Mouse (Mus musculus): ENCODE results near the gene Nf1. TPM values are rescaled to one million over a fixed set of nuclear protein-coding genes. Genes with fewer than 3 reads are reported as not detected.

The Nf1 gene
- polyA plus RNA-seq, 1 experiment from 2014 or later = 9.6 TPM

DNA sequence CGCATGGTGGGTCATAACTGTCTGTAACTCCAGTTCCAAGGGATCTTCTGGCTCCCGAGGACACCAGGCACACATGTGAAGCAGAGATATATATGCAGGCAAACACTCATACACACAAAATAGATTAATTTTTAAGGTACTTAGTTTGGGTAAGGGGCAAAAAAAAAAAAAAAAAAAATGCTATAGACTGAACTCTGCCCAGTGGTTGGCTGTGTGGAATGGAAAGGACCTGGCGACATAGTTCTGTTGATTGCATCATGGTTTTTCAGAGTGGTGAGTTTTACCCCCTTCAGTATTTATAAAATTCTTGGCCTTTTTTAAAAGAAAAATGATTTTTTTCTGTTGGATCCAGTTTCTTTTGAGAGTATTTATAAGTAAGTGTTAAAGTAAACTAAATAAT is 196.8 kb downstream of the Nf1 start:
- peaks cover 4% of the 10 kb centered on the region; the same call in 1 of the 2 replicates for H3K36me3 ChIP-seq (ENCODE audit: control insufficient read depth, insufficient read depth, low read length)

DNA sequence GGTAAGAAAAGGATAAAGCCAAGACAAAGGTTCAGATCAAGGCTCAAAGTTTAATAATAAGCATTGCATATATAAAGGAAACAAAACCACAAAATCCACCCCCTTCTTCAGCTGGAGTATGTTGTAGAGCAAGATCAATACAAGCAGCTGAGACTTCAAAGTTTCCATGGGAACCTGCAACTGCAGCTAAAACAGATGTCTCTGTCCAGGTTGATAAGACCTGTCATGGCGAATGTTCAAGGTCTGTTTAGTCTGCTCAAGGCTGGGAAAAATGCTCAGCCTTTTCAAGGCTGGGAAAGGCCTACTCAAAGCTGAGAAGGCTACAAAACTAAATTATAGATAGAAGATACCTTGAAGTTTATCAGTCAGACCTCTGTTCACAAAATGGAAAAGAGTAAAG is 213.1 kb downstream of the Nf1 start:
- H3K27ac ChIP-seq (ENCODE audit: low read depth, low read length) = no peak overlapping the region
- WGBS (ENCODE audit: insufficient replicate concordance) = 38% methylated on average over 1 of the region's 1 CpGs
- H3K9ac ChIP-seq (ENCODE audit: low read depth, low read length) = no peak overlapping the region
- no peaks in the 10 kb centered on the region for H3K9me3 ChIP-seq (replicated peaks; ENCODE audit: control insufficient read depth, low read length)
- ATAC-seq (replicated peaks; ENCODE audit: insufficient number of reproducible peaks, low FRiP score, low TSS enrichment) = no peak
- peaks cover 18% of the 10 kb centered on the region for H3K36me3 ChIP-seq (ENCODE audit: control insufficient read depth, insufficient read depth, low read length)
- no peak overlapping the region for H3K4me2 ChIP-seq
- no peaks in the 10 kb centered on the region for H3K27me3 ChIP-seq (ENCODE audit: control insufficient read depth, insufficient read depth, low read length)
- no peak overlapping the region for H3K4me3 ChIP-seq (ENCODE audit: low read depth, low read length)
- H3K4me1 ChIP-seq (ENCODE audit: control insufficient read depth, insufficient read depth, low read length) = no peaks in the 10 kb centered on the region

More for the DNA sequence above, 196.8 kb downstream of the Nf1 start:
- Histone ChIP-seq H3K4me3 (ENCODE audit: low read depth, low read length) (no peak overlapping the region), H3K27me3 (ENCODE audit: control insufficient read depth, insufficient read depth, low read length) (no peaks in the 10 kb centered on the region), H3K9me3 (replicated peaks; ENCODE audit: control insufficient read depth, low read length) (no peaks in the 10 kb centered on the region), H3K4me2 (no peak overlapping the region), H3K27ac (ENCODE audit: low read depth, low read length) (no peak overlapping the region), H3K4me1 (ENCODE audit: control insufficient read depth, insufficient read depth, low read length) (peaks cover 8% of the 10 kb centered on the region; the same call in 1 of the 2 replicates), H3K9ac (ENCODE audit: low read depth, low read length) (no peak overlapping the region)
- ATAC-seq (replicated peaks; ENCODE audit: insufficient number of reproducible peaks, low FRiP score, low TSS enrichment) = no peak
- 88% methylated on average over 3 of the region's 3 CpGs for WGBS (ENCODE audit: insufficient replicate concordance)

DNA sequence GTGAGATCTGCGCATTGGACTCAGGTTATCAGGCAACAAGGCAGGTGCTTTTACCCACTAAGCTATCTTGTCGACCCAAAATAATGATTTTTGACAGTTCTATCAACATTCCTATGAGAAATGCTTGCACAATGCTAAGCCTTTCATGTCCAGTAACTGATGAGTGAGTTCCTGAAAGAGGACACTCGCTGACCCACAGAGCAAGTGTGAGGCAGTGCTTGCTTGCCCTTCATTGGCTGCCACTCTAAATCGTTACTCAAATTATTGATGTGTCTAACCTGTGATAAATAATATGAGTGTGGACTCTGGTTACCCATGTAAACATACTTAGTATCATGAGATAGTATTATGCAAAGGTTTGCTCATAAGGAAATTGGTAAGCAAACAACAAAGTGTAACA is 221.0 kb downstream of the Nf1 start:
- 86% methylated on average over 4 of the region's 4 CpGs for WGBS (ENCODE audit: insufficient replicate concordance)
- no peak overlapping the region for H3K4me3 ChIP-seq (ENCODE audit: low read depth, low read length)
- H3K9ac ChIP-seq (ENCODE audit: low read depth, low read length) = no peak overlapping the region
- H3K4me1 ChIP-seq (ENCODE audit: control insufficient read depth, insufficient read depth, low read length) = no peaks in the 10 kb centered on the region
- H3K27me3 ChIP-seq (ENCODE audit: control insufficient read depth, insufficient read depth, low read length) = no peaks in the 10 kb centered on the region
- H3K27ac ChIP-seq (ENCODE audit: low read depth, low read length) = no peak overlapping the region
- H3K9me3 ChIP-seq (replicated peaks; ENCODE audit: control insufficient read depth, low read length) = no peaks in the 10 kb centered on the region
- ATAC-seq (replicated peaks; ENCODE audit: insufficient number of reproducible peaks, low FRiP score, low TSS enrichment) = no peak
- H3K4me2 ChIP-seq = no peak overlapping the region
- H3K36me3 ChIP-seq (ENCODE audit: control insufficient read depth, insufficient read depth, low read length) = peaks cover 10% of the 10 kb centered on the region

DNA sequence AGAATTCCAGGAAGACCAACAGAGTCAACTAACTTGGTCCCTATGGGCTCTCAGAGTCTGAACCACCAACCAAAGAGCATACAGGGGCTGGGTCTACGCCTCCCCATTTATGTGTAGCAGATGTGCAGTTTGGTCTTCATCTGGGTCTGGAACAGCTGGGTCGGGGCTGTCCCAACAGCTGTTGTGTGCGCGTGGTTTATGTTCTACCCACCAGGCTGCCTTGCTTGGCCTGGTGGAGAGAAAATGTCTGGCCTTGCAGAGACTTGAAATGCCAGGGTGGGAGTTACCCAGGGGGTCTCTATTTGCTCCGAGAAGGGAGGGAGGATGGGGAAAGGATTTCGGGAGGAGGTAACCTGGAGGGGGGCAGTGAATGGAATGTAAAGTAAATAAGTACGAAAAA is 224.0 kb downstream of the Nf1 start:
- Histone ChIP-seq H3K36me3 (ENCODE audit: control insufficient read depth, insufficient read depth, low read length) (peaks cover 19% of the 10 kb centered on the region), H3K9ac (ENCODE audit: low read depth, low read length) (no peak overlapping the region), H3K27ac (ENCODE audit: low read depth, low read length) (no peak overlapping the region), H3K4me1 (ENCODE audit: control insufficient read depth, insufficient read depth, low read length) (no peaks in the 10 kb centered on the region), H3K4me2 (no peak overlapping the region), H3K27me3 (ENCODE audit: control insufficient read depth, insufficient read depth, low read length) (no peaks in the 10 kb centered on the region), H3K9me3 (replicated peaks; ENCODE audit: control insufficient read depth, low read length) (no peaks in the 10 kb centered on the region), H3K4me3 (ENCODE audit: low read depth, low read length) (no peak overlapping the region)
- WGBS (ENCODE audit: insufficient replicate concordance) = 88% methylated on average over 7 of the region's 7 CpGs
- no peak for ATAC-seq (replicated peaks; ENCODE audit: insufficient number of reproducible peaks, low FRiP score, low TSS enrichment)

DNA sequence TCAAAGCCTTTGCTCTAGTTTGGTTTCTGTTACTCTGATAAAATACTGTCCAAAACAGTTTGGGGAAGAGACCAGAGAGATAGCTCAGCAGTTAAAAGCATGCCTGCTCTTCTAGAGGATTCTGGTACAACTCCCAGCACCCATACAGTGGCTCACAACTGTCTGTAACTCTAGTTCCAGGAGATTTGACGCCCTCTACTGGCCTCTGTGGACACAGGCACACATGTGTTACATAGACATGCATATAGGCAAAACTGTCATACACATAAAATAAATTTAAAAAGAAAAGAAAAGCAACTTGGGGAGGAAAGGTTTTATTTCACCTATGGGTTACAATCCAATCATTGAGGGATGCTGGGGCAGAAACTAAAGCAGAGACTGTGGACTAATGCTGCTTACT is 227.5 kb downstream of the Nf1 start:
- Histone ChIP-seq H3K27me3 (ENCODE audit: control insufficient read depth, insufficient read depth, low read length) (no peaks in the 10 kb centered on the region), H3K4me1 (ENCODE audit: control insufficient read depth, insufficient read depth, low read length) (no peaks in the 10 kb centered on the region), H3K9me3 (replicated peaks; ENCODE audit: control insufficient read depth, low read length) (no peaks in the 10 kb centered on the region), H3K36me3 (ENCODE audit: control insufficient read depth, insufficient read depth, low read length) (peaks cover 25% of the 10 kb centered on the region), H3K27ac (ENCODE audit: low read depth, low read length) (no peak overlapping the region), H3K4me2 (no peak overlapping the region), H3K4me3 (ENCODE audit: low read depth, low read length) (no peak overlapping the region), H3K9ac (ENCODE audit: low read depth, low read length) (no peak overlapping the region)
- ATAC-seq (replicated peaks; ENCODE audit: insufficient number of reproducible peaks, low FRiP score, low TSS enrichment) = no peak
- 44% methylated on average over 1 of the region's 1 CpGs for WGBS (ENCODE audit: insufficient replicate concordance)

DNA sequence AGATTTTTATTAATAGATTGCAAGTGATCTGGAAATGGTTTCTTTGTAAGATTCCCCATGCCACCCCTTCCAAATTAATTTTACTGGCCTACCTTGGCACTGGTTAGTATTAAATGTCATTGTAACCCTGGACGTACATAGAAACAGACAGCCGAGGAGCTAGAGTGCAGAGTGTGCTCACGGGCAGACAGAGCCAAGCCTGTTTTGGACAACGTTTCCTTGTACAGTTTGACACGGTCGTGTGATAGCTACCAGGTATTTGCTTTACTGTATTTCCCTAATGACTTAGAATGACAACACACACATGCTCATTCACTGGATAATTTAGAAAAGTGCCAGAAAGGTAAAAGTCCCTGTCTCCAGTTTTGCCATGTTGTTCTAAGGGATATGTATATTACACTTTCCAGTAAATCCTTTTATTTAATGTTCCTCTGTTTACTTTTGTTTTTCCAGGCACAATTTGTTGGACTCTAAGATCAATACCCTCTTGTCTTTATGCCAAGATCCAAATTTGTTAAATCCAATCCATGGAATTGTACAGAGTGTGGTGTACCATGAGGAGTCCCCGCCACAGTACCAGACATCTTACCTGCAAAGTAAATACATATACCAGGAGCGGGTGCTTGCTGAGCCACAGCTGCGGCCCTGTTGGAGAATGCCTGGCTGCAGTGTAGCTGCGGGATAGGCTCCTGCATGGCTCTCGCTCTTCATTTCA is 228.9 kb downstream of the Nf1 start:
- H3K9ac ChIP-seq (ENCODE audit: low read depth, low read length) = no peak overlapping the region
- no peaks in the 10 kb centered on the region for H3K9me3 ChIP-seq (replicated peaks; ENCODE audit: control insufficient read depth, low read length)
- peaks cover 25% of the 10 kb centered on the region for H3K36me3 ChIP-seq (ENCODE audit: control insufficient read depth, insufficient read depth, low read length)
- no peak overlapping the region for H3K4me2 ChIP-seq
- H3K27ac ChIP-seq (ENCODE audit: low read depth, low read length) = no peak overlapping the region
- no peaks in the 10 kb centered on the region for H3K27me3 ChIP-seq (ENCODE audit: control insufficient read depth, insufficient read depth, low read length)
- 87% methylated on average over 11 of the region's 11 CpGs for WGBS (ENCODE audit: insufficient replicate concordance)
- ATAC-seq (replicated peaks; ENCODE audit: insufficient number of reproducible peaks, low FRiP score, low TSS enrichment) = no peak
- no peak overlapping the region for H3K4me3 ChIP-seq (ENCODE audit: low read depth, low read length)
- no peaks in the 10 kb centered on the region for H3K4me1 ChIP-seq (ENCODE audit: control insufficient read depth, insufficient read depth, low read length)

DNA sequence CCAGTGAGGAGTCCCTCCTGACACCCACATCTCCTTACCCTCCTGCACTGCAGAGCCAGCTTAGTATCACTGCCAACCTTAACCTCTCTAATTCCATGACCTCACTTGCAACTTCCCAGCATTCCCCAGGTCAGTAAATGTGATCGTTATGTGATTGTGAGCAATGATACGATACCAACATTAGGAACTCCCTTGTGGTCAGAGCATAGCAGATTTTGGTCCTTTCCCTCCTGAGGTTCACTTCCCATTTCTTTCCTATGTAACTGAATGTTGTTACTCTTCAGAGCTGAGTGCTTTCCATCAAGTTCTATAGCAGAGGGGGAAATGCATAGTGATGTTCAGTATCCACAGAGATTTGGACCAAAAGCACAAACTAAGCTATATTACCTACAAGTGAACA is 230.8 kb downstream of the Nf1 start:
- peaks cover 20% of the 10 kb centered on the region for H3K36me3 ChIP-seq (ENCODE audit: control insufficient read depth, insufficient read depth, low read length)
- H3K4me2 ChIP-seq = no peak overlapping the region
- 92% methylated on average over 2 of the region's 2 CpGs for WGBS (ENCODE audit: insufficient replicate concordance)
- no peaks in the 10 kb centered on the region for H3K27me3 ChIP-seq (ENCODE audit: control insufficient read depth, insufficient read depth, low read length)
- no peak for ATAC-seq (replicated peaks; ENCODE audit: insufficient number of reproducible peaks, low FRiP score, low TSS enrichment)
- H3K4me3 ChIP-seq (ENCODE audit: low read depth, low read length) = no peak overlapping the region
- H3K4me1 ChIP-seq (ENCODE audit: control insufficient read depth, insufficient read depth, low read length) = peaks cover 6% of the 10 kb centered on the region
- H3K9ac ChIP-seq (ENCODE audit: low read depth, low read length) = no peak overlapping the region
- no peaks in the 10 kb centered on the region for H3K9me3 ChIP-seq (replicated peaks; ENCODE audit: control insufficient read depth, low read length)
- no peak overlapping the region for H3K27ac ChIP-seq (ENCODE audit: low read depth, low read length)

DNA sequence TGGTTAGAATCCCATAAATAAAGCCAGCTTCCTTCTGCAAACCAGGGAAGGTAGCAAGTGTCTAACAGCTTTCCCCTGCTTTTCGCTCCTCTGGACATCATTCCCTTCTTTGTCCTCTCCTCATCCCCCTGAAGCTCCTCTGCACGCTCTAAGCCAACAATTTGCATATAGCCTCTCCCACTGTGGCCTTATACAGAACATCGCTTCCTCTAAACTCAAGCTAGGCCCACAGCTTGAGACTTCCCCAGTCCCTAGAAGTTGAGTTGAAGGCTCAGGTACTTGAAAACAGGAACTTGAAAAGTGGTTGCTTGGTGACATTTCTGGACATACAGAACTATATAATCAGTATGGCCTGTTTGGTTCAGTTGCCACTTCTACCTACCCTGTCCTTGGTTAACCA is 234.3 kb downstream of the Nf1 start:
- no peak overlapping the region for H3K4me2 ChIP-seq

DNA sequence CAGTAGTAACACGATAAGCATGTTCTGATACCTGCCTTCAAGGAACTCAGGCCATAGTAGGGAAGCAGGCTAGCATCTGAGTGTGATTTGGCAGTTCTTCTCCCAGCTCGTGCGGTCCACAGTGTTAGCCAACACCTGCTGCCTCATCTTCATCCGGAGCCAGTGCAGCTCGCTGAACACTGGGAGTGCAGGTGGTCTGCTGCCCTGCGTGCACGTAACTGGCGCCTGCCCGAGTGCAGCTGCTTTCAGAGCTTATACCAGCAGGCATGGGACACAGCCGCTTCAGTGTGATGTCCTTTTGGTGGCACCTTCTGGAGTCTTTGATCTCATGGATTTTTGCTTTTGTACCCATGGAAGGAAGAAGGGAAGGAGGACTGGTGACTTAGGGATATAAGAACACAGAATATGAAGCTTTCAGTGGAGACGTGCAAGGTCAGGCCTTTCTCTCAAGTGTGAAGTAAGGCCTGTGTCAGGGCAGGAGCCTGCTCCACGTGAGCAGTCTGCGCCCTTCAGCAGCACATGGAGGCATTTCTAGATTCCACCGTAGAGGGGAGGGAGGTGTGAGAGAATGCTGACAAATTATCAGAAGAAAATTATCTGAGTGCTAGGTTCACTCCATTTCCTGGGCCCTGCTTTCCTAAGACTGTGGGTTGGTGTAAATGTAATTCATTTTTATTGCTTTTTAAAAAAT is 236.0 kb downstream of the Nf1 start:
- Histone ChIP-seq H3K4me3 (ENCODE audit: low read depth, low read length) (no peak overlapping the region), H3K27ac (ENCODE audit: low read depth, low read length) (no peak overlapping the region), H3K4me1 (ENCODE audit: control insufficient read depth, insufficient read depth, low read length) (peaks cover 11% of the 10 kb centered on the region), H3K4me2 (no peak overlapping the region), H3K9me3 (replicated peaks; ENCODE audit: control insufficient read depth, low read length) (no peaks in the 10 kb centered on the region), H3K9ac (ENCODE audit: low read depth, low read length) (no peak overlapping the region), H3K36me3 (ENCODE audit: control insufficient read depth, insufficient read depth, low read length) (peaks cover 2% of the 10 kb centered on the region), H3K27me3 (ENCODE audit: control insufficient read depth, insufficient read depth, low read length) (no peaks in the 10 kb centered on the region)
- 68% methylated on average over 14 of the region's 14 CpGs for WGBS (ENCODE audit: insufficient replicate concordance)
- ATAC-seq (replicated peaks; ENCODE audit: insufficient number of reproducible peaks, low FRiP score, low TSS enrichment) = no peak

More for the DNA sequence above, 234.3 kb downstream of the Nf1 start:
- no peak for ATAC-seq (replicated peaks; ENCODE audit: insufficient number of reproducible peaks, low FRiP score, low TSS enrichment)
- peaks cover 8% of the 10 kb centered on the region for H3K4me1 ChIP-seq (ENCODE audit: control insufficient read depth, insufficient read depth, low read length)
- H3K27ac ChIP-seq (ENCODE audit: low read depth, low read length) = no peak overlapping the region
- peaks cover 6% of the 10 kb centered on the region for H3K36me3 ChIP-seq (ENCODE audit: control insufficient read depth, insufficient read depth, low read length)
- 79% methylated on average over 3 of the region's 3 CpGs for WGBS (ENCODE audit: insufficient replicate concordance)
- no peaks in the 10 kb centered on the region for H3K27me3 ChIP-seq (ENCODE audit: control insufficient read depth, insufficient read depth, low read length)
- H3K9me3 ChIP-seq (replicated peaks; ENCODE audit: control insufficient read depth, low read length) = no peaks in the 10 kb centered on the region
- no peak overlapping the region for H3K4me3 ChIP-seq (ENCODE audit: low read depth, low read length)
- no peak overlapping the region for H3K9ac ChIP-seq (ENCODE audit: low read depth, low read length)

Measured in heart, embryonic 11.5 days (tissue).